Mouse (Mus musculus) ES-E14 (cell line): Measurements from ENCODE around the gene Ankrd11.

Experiments
- CHD2 ChIP-seq: IDR thresholded peaks from 2 replicates; pipeline ENCODE4 v1.6.1; 2014; ENCODE audit warnings: mild to moderate bottlenecking, low read depth, low read length, inconsistent platforms
- HCFC1 ChIP-seq: IDR thresholded peaks from 2 replicates; pipeline ENCODE4 v1.6.1; 2012; ENCODE audit warnings: low read length, inconsistent platforms, borderline replicate concordance; ENCODE audit not compliant: insufficient read depth
- ZC3H11A ChIP-seq: IDR thresholded peaks from 2 replicates; pipeline ENCODE4 v1.6.1; 2012; ENCODE audit warnings: low read depth, mild to moderate bottlenecking, inconsistent platforms, low read length, borderline replicate concordance
- ZNF384 ChIP-seq: IDR thresholded peaks from 2 replicates; pipeline ENCODE4 v1.6.1; 2012; ENCODE audit warnings: low read depth, low read length, inconsistent platforms

DNA sequence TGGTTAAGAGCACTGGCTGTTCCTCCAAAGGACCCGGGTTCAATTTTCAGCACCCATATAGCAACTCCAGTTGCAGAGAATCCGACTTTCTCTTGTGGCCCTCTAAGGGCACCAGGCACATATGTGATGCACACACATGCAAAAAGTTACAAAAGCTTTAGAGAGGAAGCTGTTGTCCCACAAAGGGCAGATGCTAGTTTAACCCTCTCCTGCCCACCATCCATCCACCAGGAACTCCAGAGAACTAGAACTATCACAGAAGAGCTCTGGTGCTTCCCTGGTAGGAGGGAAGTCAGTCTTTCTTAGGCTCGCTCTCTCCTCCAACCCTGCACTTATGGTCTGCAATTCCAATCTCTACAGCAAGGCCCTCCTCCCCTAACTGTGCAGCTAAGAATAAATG is 49.0 kb downstream of the Ankrd11 start:
- TF ChIP-seq ZNF384 (no peak), CHD2 (no peak), ZC3H11A (no peak), HCFC1 (no peak)
